Mouse (Mus musculus) embryonic fibroblast, embryonic 13.5 days (primary cell): ENCODE data around the gene Neurl1b.

Experiments
- CTCF ChIP-seq: IDR thresholded peaks from 2 replicates; pipeline ENCODE4 v1.5.1; 2011; ENCODE audit warnings: mild to moderate bottlenecking, control low read depth, low read length, moderate library complexity, borderline replicate concordance; ENCODE audit not compliant: insufficient read depth
- POLR2A ChIP-seq: IDR thresholded peaks from 2 replicates; pipeline ENCODE4 v1.6.1; 2011; ENCODE audit warnings: low read depth, mild to moderate bottlenecking, control low read depth, low read length, moderate library complexity

- no peak for TF ChIP-seq CTCF
- no peak for TF ChIP-seq POLR2A
These were observed 73.3 kb downstream of the Neurl1b start for GRCm38 (mm10) chr17:26487917-26488316.
